Mouse (Mus musculus): ENCODE data around the gene Dcdc2b.

Gene Dcdc2b

GRCm38 (mm10) chr4:129614093-129614492 is at the start of gene Dcdc2b:
Dcdc2b (minus strand) TSS chr4:129614257.
- DNase-seq (ENCODE audit: low read depth, low spot score): no peak

- no peak for DNase-seq (ENCODE audit: low read depth, low spot score)
Observed at GRCm38 (mm10) chr4:129662255-129662813, 48.3 kb upstream of the Dcdc2b start.

DNA sequence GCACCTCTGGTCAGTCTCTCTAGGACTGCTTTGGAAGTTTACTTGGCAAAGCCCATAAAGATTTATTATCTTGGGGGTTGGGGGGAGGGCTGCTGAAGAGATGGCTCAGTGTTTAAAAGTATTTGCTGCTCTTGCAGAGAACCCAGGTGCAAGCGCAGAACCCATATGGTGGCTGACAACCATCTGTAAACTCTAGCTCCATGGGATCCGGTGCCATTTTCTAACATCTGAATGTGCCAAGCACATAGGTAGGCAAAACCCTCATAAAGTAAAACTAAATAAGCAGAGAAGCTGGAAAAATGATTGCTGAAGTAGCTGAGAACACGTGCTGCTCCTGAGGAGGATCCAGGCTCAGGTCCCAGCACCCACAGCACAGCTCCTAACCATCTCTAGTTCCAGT is 47.5 kb upstream of the Dcdc2b start:
- DNase-seq (ENCODE audit: low read depth, low spot score): no peak

DNA sequence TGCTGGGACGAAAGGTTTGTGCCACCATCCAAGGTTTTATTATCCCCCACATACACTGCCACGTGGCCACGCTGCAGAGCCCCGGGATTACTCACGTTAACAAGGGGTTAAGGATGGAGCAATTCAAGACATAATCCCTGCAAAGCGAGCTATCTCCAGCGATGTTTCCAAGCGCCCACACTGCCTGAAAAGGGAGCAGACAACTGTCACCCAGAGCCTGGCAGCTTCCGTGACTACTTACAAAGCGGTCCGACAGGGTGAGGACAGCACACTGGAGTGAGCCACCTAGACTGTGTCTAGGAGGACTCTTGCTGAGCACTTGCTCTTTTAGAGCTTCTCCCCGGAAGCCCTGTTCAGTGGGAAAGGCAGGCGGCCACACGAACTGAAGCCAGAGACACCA is 40.7 kb upstream of the Dcdc2b start:
- no peak for DNase-seq (ENCODE audit: low read depth, low spot score)

GRCm38 (mm10) chr4:129650359-129650758 is 36.3 kb upstream of the Dcdc2b start:
- DNase-seq (ENCODE audit: low read depth, low spot score): no peak

DNA sequence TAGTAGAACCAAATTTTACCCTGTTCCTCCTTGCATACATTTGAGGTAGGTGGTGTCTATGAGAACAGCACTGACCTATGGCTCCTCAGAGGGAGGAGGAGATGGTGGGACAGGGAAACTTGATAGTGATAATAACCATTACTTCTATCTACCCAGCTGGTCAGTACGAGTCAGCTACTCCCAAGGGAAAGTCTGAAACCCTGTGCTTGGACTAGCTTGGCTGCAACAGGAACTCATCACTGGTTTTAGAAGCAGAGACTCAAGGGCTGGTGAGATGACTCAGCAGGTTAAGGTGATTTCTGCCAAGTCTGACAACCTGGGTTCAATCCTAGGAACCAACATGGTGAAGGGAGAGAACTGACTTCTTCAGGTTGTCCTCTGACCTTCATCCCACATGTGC is 34.6 kb upstream of the Dcdc2b start:
- no peak for DNase-seq (ENCODE audit: low read depth, low spot score)

- DNase-seq (ENCODE audit: low read depth, low spot score): no peak
Observed at GRCm38 (mm10) chr4:129645204-129645603, 31.1 kb upstream of the Dcdc2b start.

- no peak for DNase-seq (ENCODE audit: low read depth, low spot score)
Observed at GRCm38 (mm10) chr4:129641756-129642155, 27.7 kb upstream of the Dcdc2b start.

DNA sequence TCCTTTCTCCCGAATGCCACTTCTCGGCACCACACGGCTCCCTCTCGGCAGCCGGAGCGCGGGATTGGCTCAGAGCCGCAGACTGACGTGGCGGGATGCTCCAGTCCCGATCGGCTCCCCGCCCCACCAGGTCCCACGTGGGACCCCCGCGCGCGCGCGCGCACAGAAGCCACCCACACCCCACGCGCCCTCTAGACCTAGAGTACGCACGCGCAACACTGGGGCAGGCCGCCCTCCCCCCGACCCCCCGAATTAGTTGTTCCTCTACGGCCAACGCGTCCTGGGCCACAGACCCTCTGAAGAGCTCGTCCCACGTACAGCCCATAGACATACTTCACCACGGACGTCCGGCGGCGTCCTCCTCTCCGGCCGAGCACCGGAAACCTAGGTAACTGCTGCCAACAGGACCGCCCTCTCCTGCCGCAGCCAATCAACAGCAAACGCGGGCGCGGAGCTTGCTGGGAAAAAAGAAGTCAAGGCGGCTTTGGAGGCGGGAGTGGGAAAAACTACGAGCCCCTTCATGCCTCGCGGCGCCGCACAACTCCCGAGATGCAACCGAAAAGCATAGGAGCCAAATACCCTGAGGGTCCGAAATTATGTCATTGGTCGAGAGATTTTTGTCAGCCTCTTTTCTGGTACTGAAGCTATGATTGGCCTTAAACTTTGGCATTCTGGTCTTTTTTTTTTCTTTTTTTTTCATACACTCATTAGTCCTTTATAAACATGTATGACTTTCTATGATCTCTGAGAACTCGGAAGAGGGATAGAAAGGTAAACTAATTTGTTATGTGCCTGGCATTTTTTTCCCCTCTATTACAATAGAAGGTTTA is 26.8 kb upstream of the Dcdc2b start, which contains the start of gene Txlna:
Txlna (minus strand) TSS at position 428 of the 830 bp plus-strand sequence.
- peak; percentile 97 for DNase-seq (ENCODE audit: low read depth, low spot score)

GRCm38 (mm10) chr4:129640101-129640637 is 26.1 kb upstream of the Dcdc2b start:
- no peak for DNase-seq (ENCODE audit: low read depth, low spot score)

DNA sequence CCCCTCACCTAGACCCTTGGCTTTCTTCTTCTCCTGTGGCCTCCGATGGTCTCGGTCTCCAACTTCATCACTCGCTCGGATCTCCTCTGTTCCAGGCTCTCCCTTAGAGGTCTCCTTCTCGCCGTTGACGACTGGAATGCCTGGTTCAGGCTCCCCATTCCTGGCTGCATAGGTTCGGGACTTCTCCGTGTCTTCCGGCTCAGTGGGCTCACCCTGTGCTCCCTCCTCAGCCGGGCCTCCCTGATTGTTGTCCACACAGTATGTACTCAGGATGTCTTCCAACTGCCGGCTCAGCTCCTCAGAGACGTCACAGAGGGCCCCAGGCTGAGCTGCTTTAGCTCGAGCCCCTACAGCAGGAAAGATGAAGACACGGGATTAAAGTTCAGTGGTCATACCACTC is 25.2 kb upstream of the Dcdc2b start:
- no peak for DNase-seq (ENCODE audit: low read depth, low spot score)

GRCm38 (mm10) chr4:129633852-129634251 is 19.8 kb upstream of the Dcdc2b start:
- DNase-seq (ENCODE audit: low read depth, low spot score): no peak

DNA sequence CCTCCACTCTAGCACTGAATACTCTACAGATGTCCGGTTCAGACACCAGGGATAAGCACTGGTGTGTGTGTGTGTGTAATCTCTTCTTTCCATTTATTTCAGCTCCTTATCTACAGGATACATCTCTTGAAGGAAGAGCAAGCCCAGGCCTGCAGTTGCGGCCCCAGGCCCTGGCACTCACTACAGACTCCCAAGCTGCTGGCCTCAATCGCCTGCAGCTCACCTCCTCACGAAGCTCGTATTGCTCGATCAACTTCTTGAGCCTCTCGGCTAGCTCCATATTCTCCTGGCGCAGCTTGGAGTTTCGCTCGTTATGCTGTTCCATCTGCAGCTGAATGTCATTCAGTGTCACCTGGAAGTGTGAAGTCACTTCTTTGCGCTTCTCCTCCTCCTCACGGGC is 17.8 kb upstream of the Dcdc2b start:
- DNase-seq (ENCODE audit: low read depth, low spot score): no peak

GRCm38 (mm10) chr4:129630944-129631343 is 16.9 kb upstream of the Dcdc2b start:
- no peak for DNase-seq (ENCODE audit: low read depth, low spot score)

- DNase-seq (ENCODE audit: low read depth, low spot score): no peak
Observed at GRCm38 (mm10) chr4:129626035-129626434, 12.0 kb upstream of the Dcdc2b start.

GRCm38 (mm10) chr4:129625496-129625895 is 11.4 kb upstream of the Dcdc2b start:
- no peak for DNase-seq (ENCODE audit: low read depth, low spot score)

DNA sequence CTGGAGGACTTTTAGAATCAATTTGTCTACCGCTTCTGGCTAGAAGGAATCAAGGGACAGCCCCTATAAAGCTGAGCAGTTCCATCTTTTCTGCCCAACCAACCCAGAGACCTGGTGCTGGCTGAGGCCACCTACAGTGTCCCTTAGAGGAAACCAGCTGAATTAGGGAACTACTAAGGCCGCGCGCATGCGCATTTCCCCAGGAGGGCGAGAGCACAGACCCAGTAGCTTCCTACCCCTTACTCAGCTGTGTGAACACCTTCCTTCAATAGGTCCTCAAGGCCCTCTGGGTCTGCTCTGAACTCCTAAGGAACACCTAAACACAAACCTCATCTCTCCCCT is 10.9 kb upstream of the Dcdc2b start:
- peak; percentile 81 for DNase-seq (ENCODE audit: low read depth, low spot score)

GRCm38 (mm10) chr4:129624281-129625028 is 10.4 kb upstream of the Dcdc2b start:
- DNase-seq (ENCODE audit: low read depth, low spot score): peak; percentile 95

DNA sequence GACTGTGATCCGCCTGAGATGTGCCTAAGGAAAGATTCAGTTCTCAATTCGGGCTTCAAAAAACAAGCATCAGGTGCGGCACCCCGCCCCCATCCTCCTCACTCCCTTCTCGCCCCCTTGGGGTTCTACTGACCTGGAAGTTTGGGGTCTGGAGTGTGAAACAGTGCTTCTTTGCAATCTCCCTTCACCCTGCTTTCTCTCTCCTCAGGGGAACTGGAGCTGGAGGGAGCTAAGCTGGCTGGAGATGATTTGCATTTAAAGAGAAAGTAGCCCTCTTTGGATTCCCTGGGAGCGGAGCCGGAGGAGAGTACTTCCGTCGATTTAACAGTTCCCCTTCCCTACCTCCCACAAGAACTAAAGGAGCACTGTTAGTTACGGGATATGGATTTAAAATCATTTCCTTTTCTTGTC is 9.6 kb upstream of the Dcdc2b start, which contains the start of gene Ccdc28b:
Ccdc28b (minus strand) TSS at position 267 of the 411 bp plus-strand sequence.
- DNase-seq (ENCODE audit: low read depth, low spot score): no peak

GRCm38 (mm10) chr4:129622803-129623535 is 8.9 kb upstream of the Dcdc2b start:
- DNase-seq (ENCODE audit: low read depth, low spot score): no peak

DNA sequence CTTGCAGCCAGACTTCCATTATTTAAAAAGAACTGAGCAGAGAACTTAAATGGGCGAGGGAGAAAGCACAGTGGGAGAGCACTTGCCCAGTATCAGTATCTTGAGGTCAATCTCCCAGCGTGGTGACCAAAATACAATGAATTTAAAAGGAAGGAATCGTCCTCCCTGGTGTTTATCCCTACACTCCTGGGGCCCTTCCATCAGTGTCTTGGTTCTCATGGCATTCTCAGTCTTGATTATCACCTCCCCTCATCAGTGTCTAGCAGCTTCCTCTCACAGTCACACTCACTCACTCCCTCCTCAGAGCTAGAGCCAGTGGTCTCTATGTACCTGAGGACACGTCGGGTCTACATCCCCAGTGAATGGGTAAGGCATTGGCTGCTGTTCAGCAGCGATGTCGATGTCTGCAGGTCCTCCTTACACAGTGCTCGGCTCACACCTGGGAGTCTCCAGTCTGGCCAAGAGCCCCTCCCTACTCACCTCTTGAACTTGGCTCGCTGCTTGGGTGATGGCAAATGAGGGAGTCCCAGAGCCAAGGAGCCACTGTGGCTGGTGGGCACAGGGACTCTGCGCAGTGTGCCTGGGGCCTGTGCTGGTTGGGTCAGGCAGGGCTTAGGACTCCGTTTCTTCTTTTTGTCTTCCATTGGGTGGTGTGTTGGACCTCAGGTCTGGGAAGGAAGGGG is 8.2 kb upstream of the Dcdc2b start:
- DNase-seq (ENCODE audit: low read depth, low spot score): no peak
